In the genomic region with DNA sequence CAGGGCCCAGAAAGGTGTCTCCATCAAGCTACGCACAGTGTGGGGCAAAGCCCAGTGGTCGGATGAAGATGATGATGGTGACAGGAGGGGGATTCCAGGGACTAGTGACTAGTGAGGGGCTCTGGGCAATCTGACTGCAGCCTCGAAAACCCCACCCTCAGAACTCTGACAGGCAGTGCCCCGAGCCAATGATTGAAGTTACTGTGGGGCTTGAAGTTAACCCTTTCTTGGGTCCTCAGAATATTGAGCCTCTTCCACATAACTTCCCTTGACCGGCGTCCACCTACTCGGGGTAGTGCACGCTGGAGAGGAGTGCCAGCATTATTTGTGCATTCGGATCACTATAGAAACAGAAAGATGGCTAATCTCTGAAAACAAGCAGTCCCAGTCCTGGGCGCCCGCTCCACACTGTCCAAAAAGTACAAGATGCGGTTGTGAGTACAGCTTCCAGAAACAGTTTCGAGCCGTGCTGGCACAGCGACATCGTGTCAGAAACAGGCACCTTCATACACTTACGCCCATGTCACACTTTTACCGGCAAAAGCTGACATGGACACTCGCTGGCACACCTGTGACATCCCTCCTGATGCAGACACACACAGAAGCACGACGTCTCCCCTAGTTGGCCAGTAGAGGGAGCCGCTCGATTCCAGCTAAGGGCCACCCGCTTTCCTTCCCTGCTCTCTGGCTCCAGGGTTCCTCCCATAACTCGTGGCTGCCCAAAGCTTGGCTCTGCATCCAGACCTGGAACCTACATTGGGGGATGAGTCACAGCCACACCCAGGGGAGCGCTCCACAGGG, we compare ENCODE assay signal across 8 mouse cellular contexts. TPM values are rescaled to one million over a fixed set of nuclear protein-coding genes. Genes with fewer than 3 reads are reported as not detected.
DNase-seq lines count a peak whose midpoint lies in the region; ATAC-seq and TF ChIP-seq lines count a peak whose summit lies in the region.

No protein-coding gene starts in this region.

- H3K36me3 ChIP-seq in intestine, postnatal 0 days (ENCODE audit: control insufficient read depth, insufficient read depth), result no peaks in the 10 kb centered on the region
- no peaks in the 10 kb centered on the region for H3K36me3 ChIP-seq in midbrain, embryonic 10.5 days

- ATAC-seq in granulocyte monocyte progenitor cell, adult 5-6 weeks (replicated peaks; ENCODE audit: poor library complexity, severe bottlenecking), result peak; percentile 47
- ATAC-seq in intestine, postnatal 0 days, result peak; percentile 55

- TF ChIP-seq CTCF in intestine, postnatal 0 days (IDR thresholded peaks at IDR 0.05; ENCODE audit: low read depth), result peak; percentile 96

- no peaks in the 10 kb centered on the region for H3K9me3 ChIP-seq in intestine, postnatal 0 days (ENCODE audit: control insufficient read depth)
- 0 out of 2 replicates have a peak, but pooled peaks cover 3% of the 10 kb centered on the region for H3K9me3 ChIP-seq in midbrain, embryonic 10.5 days (replicated peaks)

- H3K4me3 ChIP-seq in intestine, postnatal 0 days (ENCODE audit: low read depth, low read length), result peak overlapping the region; percentile 74
- peak overlapping the region; percentile 81 for H3K4me3 ChIP-seq in midbrain, embryonic 10.5 days

- H3K4me2 ChIP-seq in intestine, postnatal 0 days (replicated peaks; ENCODE audit: low read depth), result peak overlapping the region; percentile 98

- intact Hi-C loops in left cerebral cortex, postnatal 4 days (cut with DNase I), result no loop called here

- peak overlapping the region; percentile 95 for H3K27ac ChIP-seq in intestine, postnatal 0 days (ENCODE audit: low read depth, low read length)
- peak overlapping the region; percentile 95 for H3K27ac ChIP-seq in midbrain, embryonic 10.5 days (replicated peaks)

- H3K9ac ChIP-seq in intestine, postnatal 0 days (ENCODE audit: low read depth, low read length), result peak overlapping the region; percentile 63; the same call in 1 of the 2 replicates

- 1% methylated on average over 26 of the region's 26 CpGs for WGBS in intestine, postnatal 0 days
- under 1% methylated on average over 26 of the region's 26 CpGs for WGBS in midbrain, embryonic 10.5 days

- DNase-seq in spleen, adult 18-20 months, result peak; percentile 60 to 77
- no peak for DNase-seq in spleen, adult 12 weeks (ENCODE audit: low spot score)
- DNase-seq in embryo, embryonic 11.5 days (ENCODE audit: low read depth, low spot score), result peak; percentile 75
- peak; percentile 90 for DNase-seq in left cerebral cortex, postnatal 4 days
- DNase-seq in midbrain, embryonic 10.5 days (ENCODE audit: low spot score), result peak; percentile 82
- peak; percentile 95 for DNase-seq in skeletal muscle tissue, adult 2 months (ENCODE audit: low read depth, low spot score)

- peaks cover 6% of the 10 kb centered on the region for H3K4me1 ChIP-seq in intestine, postnatal 0 days (replicated peaks; ENCODE audit: control insufficient read depth, insufficient read depth, low read length)
- peaks cover 64% of the 10 kb centered on the region for H3K4me1 ChIP-seq in midbrain, embryonic 10.5 days

- no peaks in the 10 kb centered on the region for H3K27me3 ChIP-seq in intestine, postnatal 0 days (replicated peaks; ENCODE audit: control insufficient read depth, insufficient read depth, low read length)
- peaks cover 23% of the 10 kb centered on the region for H3K27me3 ChIP-seq in midbrain, embryonic 10.5 days (ENCODE audit: low read depth, poor library complexity, severe bottlenecking)

RNA-seq across cellular contexts. Expression of gene Bcl9l, which starts 2.8 kb away (rescaled TPM):
- total RNA-seq in granulocyte monocyte progenitor cell, adult 5-6 weeks (2014; fragmentation: Nextera tagmentation), result 8.7 and 13.0 TPM in 2 replicates
- total RNA-seq in granulocyte monocyte progenitor cell, adult 5-6 weeks (2017), result 1.6 and 2.6 TPM in 2 replicates
- polyA plus RNA-seq in intestine, postnatal 0 days (2015; fragmentation: Nextera tagmentation; extraction: Ambion mirVana), result 4.8 and 4.9 TPM in 2 replicates
- 100 to 1,000 TPM; 109 to 113 TPM for total RNA-seq in left cerebral cortex, postnatal 4 days (2021)
- 3.9 and 4.7 TPM in 2 replicates for polyA plus RNA-seq in midbrain, embryonic 10.5 days (2016; fragmentation: Nextera tagmentation; extraction: Ambion mirVana)

RNA-seq across cellular contexts. Expression of gene Upk2, which starts 25.1 kb away (rescaled TPM):
- not detected in 2 replicates for total RNA-seq in granulocyte monocyte progenitor cell, adult 5-6 weeks (2014; fragmentation: Nextera tagmentation)
- total RNA-seq in granulocyte monocyte progenitor cell, adult 5-6 weeks (2017), result not detected in 2 replicates
- polyA plus RNA-seq in intestine, postnatal 0 days (2015; fragmentation: Nextera tagmentation; extraction: Ambion mirVana), result not detected in 2 replicates
- total RNA-seq in left cerebral cortex, postnatal 4 days (2021), result not detected
- polyA plus RNA-seq in midbrain, embryonic 10.5 days (2016; fragmentation: Nextera tagmentation; extraction: Ambion mirVana), result not detected in 2 replicates

RNA-seq across cellular contexts. Expression of gene Foxr1, which starts 38.9 kb away (rescaled TPM):
- total RNA-seq in granulocyte monocyte progenitor cell, adult 5-6 weeks (2014; fragmentation: Nextera tagmentation), result not detected in 2 replicates
- not detected in 2 replicates for total RNA-seq in granulocyte monocyte progenitor cell, adult 5-6 weeks (2017)
- polyA plus RNA-seq in intestine, postnatal 0 days (2015; fragmentation: Nextera tagmentation; extraction: Ambion mirVana), result not detected in 2 replicates
- total RNA-seq in left cerebral cortex, postnatal 4 days (2021), result not detected
- polyA plus RNA-seq in midbrain, embryonic 10.5 days (2016; fragmentation: Nextera tagmentation; extraction: Ambion mirVana), result not detected in 2 replicates

Comparison
In these comparisons a context has a peak if more than half of its experiments do, and no peak if none do; other contexts are left out.
1. RNA of gene Bcl9l, which starts 2.8 kb away (total RNA-seq): 109 to 113 TPM in left cerebral cortex, postnatal 4 days; 1.6 to 13.0 TPM in granulocyte monocyte progenitor cell, adult 5-6 weeks; every median in the first group is over 4 times any median in the second.